Mouse (Mus musculus) NIH3T3 (cell line): Measurements from ENCODE around the gene Olfr293.

ENCODE experiments used
- DNase-seq: peaks from one replicate; pipeline ENCODE4 v3.0.0-alpha.2; 2012; ENCODE audit warnings: low read depth

Olfr293 gene

GRCm38 (mm10) chr7:86648761-86649160 is at the start of gene Olfr293:
Olfr293 (plus strand) TSS chr7:86649061.
- DNase-seq = no peak

GRCm38 (mm10) chr7:86616543-86616942 is 32.3 kb upstream of the Olfr293 start, which contains the start of gene Olfr294:
Olfr294 (minus strand) TSS chr7:86616643.
- no peak for DNase-seq

- DNase-seq = no peak
These were observed 39.2 kb downstream of the Olfr293 start, which contains the start of gene Olfr292 for GRCm38 (mm10) chr7:86688030-86688429. Olfr292 (plus strand) TSS chr7:86688330.
